Mouse (Mus musculus) myocyte (in vitro differentiated cells): Measurements from ENCODE around the gene Il1rn. TPM values are rescaled to one million over a fixed set of nuclear protein-coding genes. Genes with fewer than 3 reads are reported as not detected.

Experiments
- H3K27me3 ChIP-seq: one replicate; pipeline ENCODE4 v1.6.1; 2011; ENCODE audit not compliant: control insufficient read depth, insufficient read depth, insufficient read length
- H3K36me3 ChIP-seq: one replicate; pipeline ENCODE4 v1.6.1; 2011; ENCODE audit not compliant: control insufficient read depth, insufficient read depth
- H3K4me2 ChIP-seq: one replicate; pipeline ENCODE4 v1.6.1; 2011; ENCODE audit warnings: low read depth, control low read depth
- H3K4me3 ChIP-seq: one replicate; pipeline ENCODE4 v1.5.1; 2011; ENCODE audit warnings: mild to moderate bottlenecking, control low read depth, moderate library complexity
- H3K79me2 ChIP-seq: one replicate; pipeline ENCODE4 v1.6.1; 2011; ENCODE audit not compliant: control insufficient read depth, insufficient read depth
- H3ac ChIP-seq: one replicate; pipeline ENCODE4 v1.6.1; 2011; ENCODE audit not compliant: control insufficient read depth, insufficient read length
- CEBPB ChIP-seq: IDR thresholded peaks from 2 replicates; pipeline ENCODE4 v1.6.1; 2011; ENCODE audit warnings: mild to moderate bottlenecking, moderate library complexity; ENCODE audit not compliant: poor library complexity, insufficient read depth, severe bottlenecking
- E2F4 ChIP-seq: IDR thresholded peaks from one replicate; pipeline ENCODE4 v1.6.1; 2011; ENCODE audit warnings: mild to moderate bottlenecking, control low read depth, moderate library complexity; ENCODE audit not compliant: insufficient read depth
- MAX ChIP-seq: IDR thresholded peaks from one replicate; pipeline ENCODE4 v1.6.1; 2011; ENCODE audit warnings: low read depth, mild to moderate bottlenecking, control low read depth
- MYOD1 ChIP-seq, 3 experiments: IDR thresholded peaks; one replicate each; pipeline ENCODE4 v1.6.1; 2011; ENCODE audit warnings: control low read depth in 2 of 3, low read depth in 2 of 3, mild to moderate bottlenecking in 2 of 3, moderate library complexity in 1 of 3; ENCODE audit not compliant: insufficient read length in 2 of 3, control insufficient read depth in 1 of 3
- MYOG ChIP-seq, 3 experiments: IDR thresholded peaks; one replicate each; pipeline ENCODE4 v1.6.1; 2011; ENCODE audit warnings: control low read depth in 2 of 3, low read depth in 2 of 3, mild to moderate bottlenecking in 2 of 3; ENCODE audit not compliant: insufficient read length in 2 of 3, control insufficient read depth in 1 of 3, insufficient read depth in 1 of 3
- POLR2A ChIP-seq: IDR thresholded peaks from one replicate; pipeline ENCODE4 v1.6.1; 2011; ENCODE audit warnings: low read depth, mild to moderate bottlenecking, control low read depth, moderate library complexity; ENCODE audit not compliant: insufficient read length
- POLR2AphosphoS2 ChIP-seq: IDR thresholded peaks from one replicate; pipeline ENCODE4 v1.6.1; 2011; ENCODE audit warnings: low read depth, control low read depth; ENCODE audit not compliant: insufficient read length
- REST ChIP-seq: IDR thresholded peaks from one replicate; pipeline ENCODE4 v1.6.1; 2011; ENCODE audit warnings: mild to moderate bottlenecking, control low read depth, moderate library complexity; ENCODE audit not compliant: insufficient read depth, insufficient read length
- SRF ChIP-seq: IDR thresholded peaks from one replicate; pipeline ENCODE4 v1.6.1; 2011; ENCODE audit warnings: low read depth; ENCODE audit not compliant: control insufficient read depth, insufficient read length
- TCF12 ChIP-seq: IDR thresholded peaks from one replicate; pipeline ENCODE4 v1.6.1; 2011; ENCODE audit warnings: mild to moderate bottlenecking, control low read depth; ENCODE audit not compliant: poor library complexity, insufficient read depth, severe bottlenecking
- TCF3 ChIP-seq: IDR thresholded peaks from one replicate; pipeline ENCODE4 v1.6.1; 2011; ENCODE audit warnings: low read depth, control low read depth; ENCODE audit not compliant: insufficient read length
- USF1 ChIP-seq: IDR thresholded peaks from one replicate; pipeline ENCODE4 v1.6.1; 2011; ENCODE audit warnings: low read depth, mild to moderate bottlenecking, control low read depth, moderate library complexity
- polyA plus RNA-seq: library from polyadenylated mRNA; unstranded; fragments of >200 nt; fragmentation: generic; extraction: Trizol; gene quantifications from one replicate; pipeline ENCODE4 v1.2.1, GENCODE M21; 2012; ENCODE audit warnings: missing spikeins

Il1rn gene
- polyA plus RNA-seq, 1 experiment, result 0.41 TPM

- no peak overlapping the region for H3K4me3 ChIP-seq
- H3ac ChIP-seq, result no peak overlapping the region
- H3K79me2 ChIP-seq, result no peaks in the 10 kb centered on the region
- H3K27me3 ChIP-seq, result no peaks in the 10 kb centered on the region
- H3K4me2 ChIP-seq, result no peak overlapping the region
- H3K36me3 ChIP-seq, result no peaks in the 10 kb centered on the region
- TF ChIP-seq SRF (no peak), TCF12 (no peak), MAX (no peak), USF1 (no peak), MYOG (IDR thresholded peaks at IDR 0.05; ENCODE audit: control insufficient read depth in 1 of 3, insufficient read depth in 1 of 3, insufficient read length in 2 of 3, low read depth in 2 of 3) (no peak)
Observed at GRCm38 (mm10) chr2:24345056-24345455, 8.4 kb downstream of the Il1rn start.

- Histone ChIP-seq H3K4me2 (no peak overlapping the region), H3K79me2 (no peaks in the 10 kb centered on the region), H3K4me3 (no peak overlapping the region), H3K36me3 (no peaks in the 10 kb centered on the region), H3ac (no peak overlapping the region), H3K27me3 (no peaks in the 10 kb centered on the region)
- TF ChIP-seq POLR2A (no peak), TCF3 (no peak)
Observed at GRCm38 (mm10) chr2:24347926-24348325, 11.3 kb downstream of the Il1rn start.

GRCm38 (mm10) chr2:24351159-24351558 is 14.5 kb downstream of the Il1rn start:
- Histone ChIP-seq H3K79me2 (no peaks in the 10 kb centered on the region), H3ac (no peak overlapping the region), H3K36me3 (no peaks in the 10 kb centered on the region), H3K4me3 (no peak overlapping the region), H3K27me3 (no peaks in the 10 kb centered on the region), H3K4me2 (no peak overlapping the region)
- TF ChIP-seq POLR2A (no peak), E2F4 (no peak), TCF12 (no peak), SRF (no peak), USF1 (no peak), MYOG (IDR thresholded peaks at IDR 0.05; ENCODE audit: control insufficient read depth in 1 of 3, insufficient read depth in 1 of 3, insufficient read length in 2 of 3, low read depth in 2 of 3) (no peak), MAX (no peak), TCF3 (no peak), REST (no peak), CEBPB (no peak), POLR2AphosphoS2 (no peak), MYOD1 (IDR thresholded peaks at IDR 0.05; ENCODE audit: control insufficient read depth in 1 of 3, insufficient read length in 2 of 3, low read depth in 2 of 3) (no peak)

GRCm38 (mm10) chr2:24353042-24353441 is 16.4 kb downstream of the Il1rn start:
- no peaks in the 10 kb centered on the region for H3K27me3 ChIP-seq
- H3K79me2 ChIP-seq, result no peaks in the 10 kb centered on the region
- H3K36me3 ChIP-seq, result no peaks in the 10 kb centered on the region
- no peak overlapping the region for H3ac ChIP-seq
- TF ChIP-seq MYOD1 (IDR thresholded peaks at IDR 0.05; ENCODE audit: control insufficient read depth in 1 of 3, insufficient read length in 2 of 3, low read depth in 2 of 3) (peak in 2 of 3 experiments; percentile 6 to 22), MYOG (IDR thresholded peaks at IDR 0.05; ENCODE audit: control insufficient read depth in 1 of 3, insufficient read depth in 1 of 3, insufficient read length in 2 of 3, low read depth in 2 of 3) (no peak)
- peak overlapping the region; percentile 8 for H3K4me2 ChIP-seq
- no peak overlapping the region for H3K4me3 ChIP-seq

- Histone ChIP-seq H3K36me3 (no peaks in the 10 kb centered on the region), H3K27me3 (no peaks in the 10 kb centered on the region), H3K79me2 (no peaks in the 10 kb centered on the region), H3ac (no peak overlapping the region), H3K4me3 (no peak overlapping the region), H3K4me2 (no peak overlapping the region)
- TF ChIP-seq MYOG (IDR thresholded peaks at IDR 0.05; ENCODE audit: control insufficient read depth in 1 of 3, insufficient read depth in 1 of 3, insufficient read length in 2 of 3, low read depth in 2 of 3) (no peak), TCF12 (no peak), POLR2A (no peak)
Observed at GRCm38 (mm10) chr2:24357642-24358041, 21.0 kb downstream of the Il1rn start.

GRCm38 (mm10) chr2:24359347-24359746 is 22.7 kb downstream of the Il1rn start:
- Histone ChIP-seq H3K36me3 (no peaks in the 10 kb centered on the region), H3K4me3 (no peak overlapping the region), H3ac (no peak overlapping the region), H3K79me2 (no peaks in the 10 kb centered on the region), H3K4me2 (no peak overlapping the region), H3K27me3 (no peaks in the 10 kb centered on the region)
- no peak for TF ChIP-seq E2F4
- TF ChIP-seq MYOG (IDR thresholded peaks at IDR 0.05; ENCODE audit: control insufficient read depth in 1 of 3, insufficient read depth in 1 of 3, insufficient read length in 2 of 3, low read depth in 2 of 3), result no peak
- TF ChIP-seq POLR2A, result no peak
- TF ChIP-seq REST, result no peak
- TF ChIP-seq POLR2AphosphoS2, result no peak
- TF ChIP-seq MYOD1 (IDR thresholded peaks at IDR 0.05; ENCODE audit: control insufficient read depth in 1 of 3, insufficient read length in 2 of 3, low read depth in 2 of 3), result no peak
- no peak for TF ChIP-seq MAX
- no peak for TF ChIP-seq CEBPB
- no peak for TF ChIP-seq TCF3
- TF ChIP-seq TCF12, result no peak
- TF ChIP-seq SRF, result no peak
- no peak for TF ChIP-seq USF1
